Mouse (Mus musculus) testis, adult 2 months (tissue): ENCODE results near the gene Hydin.

ENCODE experiments used
- CTCF ChIP-seq: fragments of 200-500 bp; IDR thresholded peaks from 2 replicates; pipeline ENCODE4 v1.5.1; 2012; ENCODE audit warnings: low read depth, mild to moderate bottlenecking, inconsistent platforms, low read length, moderate library complexity; ENCODE audit not compliant: control insufficient read depth, insufficient read depth, insufficient replicate concordance
- POLR2A ChIP-seq: fragments of 200-500 bp; IDR thresholded peaks from 2 replicates; pipeline ENCODE4 v1.6.1; 2012; ENCODE audit warnings: low read depth, mild to moderate bottlenecking, inconsistent platforms, low read length, moderate library complexity; ENCODE audit not compliant: control insufficient read depth

- TF ChIP-seq CTCF, result no peak
- no peak for TF ChIP-seq POLR2A
These were observed 390.9 kb downstream of the Hydin start for GRCm38 (mm10) chr8:110657661-110658060.
